Mouse (Mus musculus) heart, embryonic 12.5 days (tissue): ENCODE measurements around the gene 1700049E17Rik1. TPM values are rescaled to one million over a fixed set of nuclear protein-coding genes. Genes with fewer than 3 reads are reported as not detected.
"Not testable (repeated sequence)": the region's sequence is repeated elsewhere in the genome, so short reads cannot be mapped to it uniquely, and the experiment has no call there.

Experiments used
- ATAC-seq: fragments of 200-750 bp; cut with Nextera tagmentation; 2 replicates; pipeline ENCODE4 v1.8.0; 2017; ENCODE audit warnings: moderate TSS enrichment, moderate library complexity; ENCODE audit not compliant: insufficient number of reproducible peaks, low FRiP score
- H3K27ac ChIP-seq: fragments of 300-500 bp; sonication (generic); 2 replicates; pipeline ENCODE4 v1.5.1; 2016; ENCODE audit warnings: mild to moderate bottlenecking, moderate library complexity; ENCODE audit not compliant: poor library complexity, severe bottlenecking
- H3K27me3 ChIP-seq: fragments of 300-500 bp; sonication (generic); replicated peaks from 2 replicates; pipeline ENCODE4 v1.6.1; 2016; ENCODE audit warnings: mild to moderate bottlenecking, moderate library complexity
- H3K36me3 ChIP-seq: fragments of 300-500 bp; sonication (generic); 2 replicates; pipeline ENCODE4 v1.6.1; 2016; ENCODE audit warnings: mild to moderate bottlenecking, moderate library complexity
- H3K4me1 ChIP-seq: fragments of 300-500 bp; sonication (generic); replicated peaks from 2 replicates; pipeline ENCODE4 v1.6.1; 2016; ENCODE audit warnings: mild to moderate bottlenecking
- H3K4me2 ChIP-seq: fragments of 300-500 bp; sonication (generic); 2 replicates; pipeline ENCODE4 v1.6.1; 2016; ENCODE audit warnings: mild to moderate bottlenecking, moderate library complexity
- H3K4me3 ChIP-seq: fragments of 300-500 bp; sonication (generic); 2 replicates; pipeline ENCODE4 v1.5.1; 2016; ENCODE audit warnings: mild to moderate bottlenecking
- H3K9ac ChIP-seq: fragments of 300-500 bp; sonication (generic); 2 replicates; pipeline ENCODE4 v1.6.1; 2016; ENCODE audit warnings: mild to moderate bottlenecking, moderate library complexity
- H3K9me3 ChIP-seq: fragments of 300-500 bp; sonication (generic); replicated peaks from 2 replicates; pipeline ENCODE4 v1.6.1; 2016; ENCODE audit warnings: mild to moderate bottlenecking, moderate library complexity
- WGBS: fragments of 180-500 bp; shearing (Covaris S2); methylation state at CpG from one replicate; pipeline ENCODE4 v1.1.7; 2016; 5-methylcytosine and 5-hydroxymethylcytosine counted together
- polyA plus RNA-seq: library from polyadenylated mRNA; unstranded; fragments of >200 nt; fragmentation: Nextera tagmentation; extraction: Ambion mirVana; gene quantifications from 2 replicates; pipeline ENCODE4 v1.2.1, GENCODE M21; 2016

Gene 1700049E17Rik1
- polyA plus RNA-seq, result not detected in 2 replicates

- H3K4me2 ChIP-seq, H3K9ac ChIP-seq, H3K4me1 ChIP-seq, H3K27ac ChIP-seq, H3K27me3 ChIP-seq, H3K9me3 ChIP-seq, H3K36me3 ChIP-seq, H3K4me3 ChIP-seq, ATAC-seq: not testable (repeated sequence)
- no CpG with 5 or more reads among the region's 1 CpGs for WGBS
Observed at GRCm38 (mm10) chr14:41924649-41925048, at the start of gene 1700049E17Rik1. Gene 1700049E17Rik1, plus strand, starts transcription at chr14:41924949.

- ATAC-seq, H3K4me1 ChIP-seq, H3K9ac ChIP-seq, H3K36me3 ChIP-seq, H3K4me2 ChIP-seq, H3K9me3 ChIP-seq, H3K27me3 ChIP-seq, H3K27ac ChIP-seq, H3K4me3 ChIP-seq: not testable (repeated sequence)
- no CpG with 5 or more reads among the region's 2 CpGs for WGBS
Observed at GRCm38 (mm10) chr14:41907190-41907589, 17.6 kb upstream of the 1700049E17Rik1 start, which contains the start of gene Gm7980. Gene Gm7980, minus strand, starts transcription at chr14:41907290.

GRCm38 (mm10) chr14:41943695-41944094, 18.9 kb downstream of the 1700049E17Rik1 start, which contains the start of gene 1700024B05Rik:
Gene 1700024B05Rik, plus strand, starts transcription at chr14:41943995.
- not testable (repeated sequence) for ATAC-seq
- 59% methylated on average over 2 of the region's 2 CpGs for WGBS

DNA sequence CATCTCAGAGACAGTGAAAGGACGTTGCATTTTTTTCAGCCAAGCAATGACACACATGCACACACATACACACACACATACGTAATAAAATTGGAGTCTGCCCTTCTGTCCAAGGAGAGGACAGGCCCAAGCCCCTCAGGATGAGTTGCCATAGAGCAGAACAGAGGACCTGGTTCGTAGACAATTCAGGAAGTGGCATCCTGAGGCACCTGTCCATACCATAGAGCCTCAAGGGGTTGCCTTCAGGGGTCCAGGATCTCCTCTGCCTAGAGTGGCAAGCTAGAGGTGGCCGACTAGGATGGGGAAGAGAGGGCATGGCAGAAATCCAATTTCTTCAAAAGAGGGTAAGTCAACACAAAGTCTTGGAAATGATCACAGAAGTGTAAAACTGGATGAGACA, 39.3 kb downstream of the 1700049E17Rik1 start:
- not testable (repeated sequence) for H3K4me2 ChIP-seq, H3K27ac ChIP-seq, H3K4me3 ChIP-seq, H3K27me3 ChIP-seq, H3K9ac ChIP-seq, H3K36me3 ChIP-seq, ATAC-seq, H3K4me1 ChIP-seq, H3K9me3 ChIP-seq
- WGBS, result 58% methylated on average over 4 of the region's 4 CpGs

More at GRCm38 (mm10) chr14:41943695-41944094, 18.9 kb downstream of the 1700049E17Rik1 start, which contains the start of gene 1700024B05Rik:
- not testable (repeated sequence) for H3K4me1 ChIP-seq, H3K4me3 ChIP-seq, H3K9me3 ChIP-seq, H3K4me2 ChIP-seq, H3K9ac ChIP-seq, H3K36me3 ChIP-seq, H3K27ac ChIP-seq, H3K27me3 ChIP-seq

DNA sequence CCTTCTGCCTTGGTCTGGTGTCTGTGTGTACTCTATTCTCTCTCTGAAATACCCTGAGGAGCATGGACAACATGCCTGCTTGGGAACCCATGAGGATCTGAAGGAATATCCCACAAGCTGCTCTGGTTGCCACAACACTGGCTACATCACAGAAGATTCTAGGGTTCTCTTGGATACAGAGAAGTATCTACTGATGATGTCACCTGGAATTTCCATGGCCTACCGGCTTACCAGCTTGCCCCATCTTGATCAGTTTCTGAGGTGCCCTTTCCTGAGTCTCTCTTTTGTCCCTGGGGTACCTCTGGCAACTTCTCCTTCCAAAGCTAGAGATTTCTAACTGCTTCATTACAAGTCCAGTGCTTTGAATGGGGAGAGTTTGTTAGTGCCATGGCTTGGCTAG, 43.1 kb downstream of the 1700049E17Rik1 start, which contains the start of gene Gm6401:
TSS of gene Gm6401 (minus strand) at position 101 of the 400 bp plus-strand sequence.
- not testable (repeated sequence) for H3K4me3 ChIP-seq, H3K9ac ChIP-seq, H3K4me2 ChIP-seq, H3K9me3 ChIP-seq, ATAC-seq, H3K4me1 ChIP-seq, H3K27ac ChIP-seq, H3K36me3 ChIP-seq, H3K27me3 ChIP-seq
- WGBS, result 52% methylated on average over 1 of the region's 1 CpGs

GRCm38 (mm10) chr14:41968596-41968995, 43.8 kb downstream of the 1700049E17Rik1 start:
- 53% methylated on average over 3 of the region's 3 CpGs for WGBS

More at GRCm38 (mm10) chr14:41968596-41968995, 43.8 kb downstream of the 1700049E17Rik1 start:
- H3K9me3 ChIP-seq, H3K4me2 ChIP-seq, H3K27me3 ChIP-seq, ATAC-seq, H3K36me3 ChIP-seq, H3K4me3 ChIP-seq, H3K9ac ChIP-seq, H3K4me1 ChIP-seq, H3K27ac ChIP-seq: not testable (repeated sequence)

Other genes with a start within 250 kb of the 1700049E17Rik1 start
- gene Gm8068, start 223.1 kb upstream of the 1700049E17Rik1 start, polyA plus RNA-seq, result not detected in 2 replicates
- not detected in 2 replicates for gene Gm7929, start 174.3 kb upstream of the 1700049E17Rik1 start, polyA plus RNA-seq
- gene Gm47189, start 152.5 kb upstream of the 1700049E17Rik1 start, polyA plus RNA-seq, result not detected in 2 replicates
- not detected in 2 replicates for gene Gm7980, start 17.7 kb upstream of the 1700049E17Rik1 start, polyA plus RNA-seq
- not detected in 2 replicates for gene 1700024B05Rik, start 19.0 kb downstream of the 1700049E17Rik1 start, polyA plus RNA-seq
- not detected in 2 replicates for gene Gm6401, start 43.0 kb downstream of the 1700049E17Rik1 start, polyA plus RNA-seq
- not detected in 2 replicates for gene Gm3543, start 58.4 kb downstream of the 1700049E17Rik1 start, polyA plus RNA-seq
- gene Gm7951, start 192.4 kb downstream of the 1700049E17Rik1 start, polyA plus RNA-seq, result not detected in 2 replicates
- not detected in 2 replicates for gene Gm17027, start 237.7 kb downstream of the 1700049E17Rik1 start, polyA plus RNA-seq